ENCODE assay signal across 29 mouse cellular contexts in genomic region chr2:35148806-35149205, GRCm38 (mm10). TPM values are rescaled to one million over a fixed set of nuclear protein-coding genes. Genes with fewer than 3 reads are reported as not detected.
"Had no signal": no experiment of that assay in that cellular context is flagged by ENCODE, and none has a peak within 500 bp of the region (broad histone marks: within the 10 kb centered on the region; RNA-seq: fewer than 3 reads in every experiment).

No protein-coding gene starts in this region.

- DNase-seq: cerebellum, adult 2 months; cerebellum, adult 8-10 months; cerebellum, adult 9-10 months; cerebellum, adult 9-11 months; cerebellum, postnatal 10 days; cerebellum, postnatal 14 days; cerebellum, postnatal 25 days; cerebellum, postnatal 36 days; embryo, embryonic 11 days; forebrain, postnatal 0 days; gastrocnemius, adult 2 months; gastrocnemius, postnatal 10 days; gastrocnemius, postnatal 14 days; gastrocnemius, postnatal 25 days; gastrocnemius, postnatal 36 days; heart, adult 18-20 months; heart, adult 2 months had no signal

- ATAC-seq: forebrain, embryonic 13.5 days; forebrain, embryonic 14.5 days; forebrain, embryonic 15.5 days; forebrain, embryonic 16.5 days; forebrain, postnatal 0 days had no signal

- H3K4me3 ChIP-seq: embryonic facial prominence, embryonic 10.5 days; embryonic facial prominence, embryonic 12.5 days; embryonic facial prominence, embryonic 13.5 days; embryonic facial prominence, embryonic 15.5 days; erythroblast, embryonic 14.5 days; forebrain, embryonic 10.5 days; forebrain, embryonic 12.5 days; forebrain, embryonic 13.5 days; forebrain, embryonic 15.5 days; gastrocnemius, adult 2 months; heart, adult 2 months had no signal

- H3K4me1 ChIP-seq: embryonic facial prominence, embryonic 10.5 days; embryonic facial prominence, embryonic 12.5 days; embryonic facial prominence, embryonic 13.5 days; embryonic facial prominence, embryonic 15.5 days; forebrain, embryonic 10.5 days; forebrain, embryonic 12.5 days; forebrain, embryonic 13.5 days; forebrain, embryonic 15.5 days had no signal

- H3K27ac ChIP-seq: embryonic facial prominence, embryonic 10.5 days; embryonic facial prominence, embryonic 12.5 days; embryonic facial prominence, embryonic 13.5 days; embryonic facial prominence, embryonic 15.5 days; forebrain, embryonic 10.5 days; forebrain, embryonic 12.5 days; forebrain, embryonic 13.5 days; forebrain, embryonic 15.5 days; gastrocnemius, adult 2 months; heart, adult 2 months had no signal

- H3K4me2 ChIP-seq: embryonic facial prominence, embryonic 12.5 days; embryonic facial prominence, embryonic 13.5 days; embryonic facial prominence, embryonic 15.5 days; forebrain, embryonic 12.5 days; forebrain, embryonic 13.5 days; forebrain, embryonic 15.5 days had no signal

- H3K27me3 ChIP-seq: embryonic facial prominence, embryonic 12.5 days; embryonic facial prominence, embryonic 13.5 days; embryonic facial prominence, embryonic 15.5 days; forebrain, embryonic 12.5 days; forebrain, embryonic 13.5 days; forebrain, embryonic 15.5 days had no signal

- H3K9ac ChIP-seq: embryonic facial prominence, embryonic 12.5 days; embryonic facial prominence, embryonic 13.5 days; embryonic facial prominence, embryonic 15.5 days; forebrain, embryonic 12.5 days; forebrain, embryonic 13.5 days; forebrain, embryonic 15.5 days; forebrain, postnatal 0 days had no signal

- H3K9me3 ChIP-seq: embryonic facial prominence, embryonic 10.5 days; embryonic facial prominence, embryonic 12.5 days; embryonic facial prominence, embryonic 13.5 days; embryonic facial prominence, embryonic 15.5 days; forebrain, embryonic 10.5 days; forebrain, embryonic 12.5 days; forebrain, embryonic 13.5 days; forebrain, embryonic 15.5 days had no signal

RNA-seq across cellular contexts. Expression of gene AI182371, which starts 47.5 kb away (rescaled TPM):
- total RNA-seq: gastrocnemius, adult 18-20 months; gastrocnemius, adult 2 months; gastrocnemius, postnatal 25 days; heart, adult 18-20 months; heart, adult 2 months had no signal
- polyA plus RNA-seq: erythroblast, embryonic 14.5 days had no signal
